Mouse (Mus musculus) midbrain, postnatal 0 days (tissue): ENCODE measurements around the gene Erp27. TPM values are rescaled to one million over a fixed set of nuclear protein-coding genes. Genes with fewer than 3 reads are reported as not detected.

Source experiments
- ATAC-seq: fragments of 200-750 bp; cut with Nextera tagmentation; 2 replicates; pipeline ENCODE4 v1.8.0; 2017; ENCODE audit warnings: moderate number of reproducible peaks, mild to moderate bottlenecking, moderate TSS enrichment, moderate library complexity; ENCODE audit not compliant: low FRiP score
- DNase-seq: peaks from one replicate; pipeline ENCODE4 v3.0.0-alpha.2; 2015; ENCODE audit warnings: low spot score
- H3K27ac ChIP-seq: fragments of 300-500 bp; sonication (generic); 2 replicates; pipeline ENCODE4 v1.5.1; 2014; ENCODE audit warnings: low read depth, mild to moderate bottlenecking, low read length, mixed read lengths
- H3K27me3 ChIP-seq: fragments of 300-500 bp; sonication (generic); 2 replicates; pipeline ENCODE4 v1.6.1; 2014; ENCODE audit warnings: low read length, control low read depth, mixed read lengths; ENCODE audit not compliant: insufficient read depth
- H3K36me3 ChIP-seq: fragments of 300-500 bp; sonication (generic); 2 replicates; pipeline ENCODE4 v1.6.1; 2014; ENCODE audit warnings: low read length, control low read depth, mixed read lengths; ENCODE audit not compliant: insufficient read depth
- H3K4me1 ChIP-seq: fragments of 300-500 bp; sonication (generic); 2 replicates; pipeline ENCODE4 v1.6.1; 2014; ENCODE audit warnings: mild to moderate bottlenecking, control low read depth, antibody characterized with exemption, low read length, mixed read lengths; ENCODE audit not compliant: insufficient read depth
- H3K4me2 ChIP-seq: fragments of 300-500 bp; sonication (generic); 2 replicates; pipeline ENCODE4 v1.6.1; 2014; ENCODE audit warnings: low read depth, mild to moderate bottlenecking, low read length, mixed read lengths; ENCODE audit not compliant: poor library complexity, severe bottlenecking
- H3K4me3 ChIP-seq: fragments of 300-500 bp; sonication (generic); 2 replicates; pipeline ENCODE4 v1.5.1; 2014; ENCODE audit warnings: low read depth, mild to moderate bottlenecking, low read length, moderate library complexity
- H3K9ac ChIP-seq: fragments of 300-500 bp; sonication (generic); replicated peaks from 2 replicates; pipeline ENCODE4 v1.6.1; 2014; ENCODE audit warnings: mild to moderate bottlenecking, low read length, moderate library complexity, mixed read lengths; ENCODE audit not compliant: poor library complexity, severe bottlenecking
- H3K9me3 ChIP-seq: fragments of 300-500 bp; sonication (generic); 2 replicates; pipeline ENCODE4 v1.6.1; 2016; ENCODE audit warnings: low read length, control low read depth
- CTCF ChIP-seq: IDR thresholded peaks from 2 replicates; pipeline ENCODE4 v1.5.1; 2016; ENCODE audit warnings: antibody characterized with exemption, mild to moderate bottlenecking
- WGBS: fragments of 180-500 bp; shearing (Covaris S2); extraction: QIAGEN DNeasy Blood & Tissue Kit; methylation state at CpG from one replicate; pipeline ENCODE4 v1.1.7; 2014; 5-methylcytosine and 5-hydroxymethylcytosine counted together
- polyA plus RNA-seq: library from polyadenylated mRNA; unstranded; fragments of >200 nt; fragmentation: Nextera tagmentation; extraction: Ambion mirVana; gene quantifications from 2 replicates; pipeline ENCODE4 v1.2.1, GENCODE M21; 2015
- total RNA-seq: library from RNA; depleted of rRNA; stranded (reverse); fragments of >200 nt; gene quantifications from 2 replicates; pipeline ENCODE4 v1.2.3, GENCODE M21; 2014

Erp27 gene
- total and polyA plus RNA-seq, 2 experiments from 2014 or later = not detected

DNA sequence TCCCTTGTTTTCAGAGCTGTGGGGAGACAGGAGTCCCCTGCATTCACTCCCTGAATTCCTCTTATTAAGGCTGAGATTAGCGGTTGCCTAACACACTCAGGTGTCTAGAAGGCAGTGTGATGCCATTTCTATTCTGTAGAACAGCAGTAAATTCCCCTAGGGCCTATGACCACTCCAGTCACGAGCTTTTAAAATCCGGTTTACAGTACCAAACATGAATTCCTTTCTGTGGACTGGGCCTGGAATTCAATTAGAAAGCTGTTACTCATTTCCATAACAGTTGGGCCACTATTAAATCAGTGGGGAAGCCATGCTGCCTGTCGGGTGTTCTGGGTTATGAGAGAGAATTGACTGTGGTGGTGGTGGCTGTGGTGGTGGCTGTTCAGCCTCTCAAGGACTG lies 25.7 kb upstream of the Erp27 start:
- Histone ChIP-seq H3K4me1 (no peaks in the 10 kb centered on the region), H3K27me3 (no peaks in the 10 kb centered on the region), H3K36me3 (no peaks in the 10 kb centered on the region), H3K9me3 (no peaks in the 10 kb centered on the region), H3K27ac (no peak overlapping the region), H3K4me2 (no peak overlapping the region), H3K9ac (no peak overlapping the region), H3K4me3 (no peak overlapping the region)
- ATAC-seq (no peak), DNase-seq (no peak)
- 31% methylated on average over 4 of the region's 4 CpGs for WGBS
- TF ChIP-seq CTCF = no peak

DNA sequence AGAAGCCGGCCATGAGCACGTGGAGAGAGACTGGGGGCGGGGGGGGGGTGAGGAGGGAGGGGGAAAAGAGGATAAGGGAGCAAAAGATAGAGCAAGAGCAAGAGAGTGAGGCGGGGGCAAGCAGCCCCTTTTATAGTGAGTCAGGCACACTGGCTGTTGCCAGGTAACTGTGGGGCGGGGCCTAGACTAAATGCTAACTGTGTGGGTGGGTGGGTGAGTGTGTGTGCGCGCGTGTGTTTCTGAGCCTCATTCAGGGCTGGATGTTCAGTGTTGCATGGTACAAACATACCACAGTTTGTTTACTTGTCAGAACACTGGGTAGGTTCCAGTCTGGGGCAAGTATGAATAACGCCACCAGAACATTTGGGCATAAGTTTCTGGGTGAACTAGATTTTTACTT lies 25.0 kb upstream of the Erp27 start:
- H3K4me2 ChIP-seq = no peak overlapping the region
- H3K27ac ChIP-seq = no peak overlapping the region
- ATAC-seq = 0 out of 2 replicates have a peak, but pooled peaks have one; percentile 27
- no peaks in the 10 kb centered on the region for H3K4me1 ChIP-seq
- 42% methylated on average over 9 of the region's 9 CpGs for WGBS
- H3K27me3 ChIP-seq = no peaks in the 10 kb centered on the region
- no peaks in the 10 kb centered on the region for H3K9me3 ChIP-seq
- H3K36me3 ChIP-seq = no peaks in the 10 kb centered on the region
- no peak overlapping the region for H3K9ac ChIP-seq
- H3K4me3 ChIP-seq = no peak overlapping the region
- DNase-seq = peak; percentile 22
- no peak for TF ChIP-seq CTCF

DNA sequence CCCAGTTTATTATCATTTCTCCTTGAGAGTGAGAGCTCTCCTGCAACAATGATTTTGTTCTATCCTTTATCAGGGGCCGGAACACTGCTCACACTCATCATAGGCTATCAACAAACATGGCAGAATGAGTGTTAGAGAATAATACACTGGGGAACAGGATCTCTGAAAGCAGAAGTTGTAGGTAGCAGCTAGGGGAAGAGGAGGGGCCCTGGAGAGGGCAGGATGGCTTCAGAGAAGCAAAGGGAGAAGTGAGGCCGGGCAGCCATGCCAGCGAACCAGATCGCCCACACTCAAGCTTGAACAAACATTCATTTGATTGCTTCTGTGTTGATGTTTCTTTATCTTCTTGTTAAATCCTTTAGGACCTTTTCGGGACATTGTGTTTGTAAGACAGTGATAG lies 24.3 kb upstream of the Erp27 start:
- DNase-seq = no peak
- no peak overlapping the region for H3K4me2 ChIP-seq
- no peak for ATAC-seq
- no peaks in the 10 kb centered on the region for H3K4me1 ChIP-seq
- H3K27me3 ChIP-seq = no peaks in the 10 kb centered on the region
- no peak overlapping the region for H3K27ac ChIP-seq
- TF ChIP-seq CTCF = no peak
- H3K4me3 ChIP-seq = no peak overlapping the region
- WGBS = 95% methylated on average over 5 of the region's 5 CpGs
- no peaks in the 10 kb centered on the region for H3K36me3 ChIP-seq
- no peaks in the 10 kb centered on the region for H3K9me3 ChIP-seq
- no peak overlapping the region for H3K9ac ChIP-seq

DNA sequence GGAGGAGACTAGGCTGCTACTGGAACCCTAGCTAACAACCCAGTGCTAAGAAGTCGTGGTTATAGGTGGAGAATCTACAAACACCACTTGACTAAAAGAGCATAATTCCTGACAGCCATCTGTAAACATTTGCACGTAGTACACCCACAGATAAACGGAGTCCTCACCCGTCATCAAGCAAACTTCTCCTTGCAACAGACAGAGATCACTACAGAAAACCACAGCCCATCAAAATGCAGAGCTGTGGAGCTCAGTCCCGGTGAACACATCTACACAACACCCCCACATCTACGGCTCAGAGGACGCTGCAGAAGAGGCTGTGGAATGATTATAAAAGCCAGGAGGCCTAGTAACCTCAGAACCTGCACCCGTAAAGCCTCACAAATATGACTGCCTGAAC lies 22.5 kb upstream of the Erp27 start:
- TF ChIP-seq CTCF = no peak
- Histone ChIP-seq H3K9me3 (no peaks in the 10 kb centered on the region), H3K9ac (no peak overlapping the region), H3K4me1 (no peaks in the 10 kb centered on the region), H3K4me3 (no peak overlapping the region), H3K36me3 (no peaks in the 10 kb centered on the region), H3K27ac (no peak overlapping the region), H3K27me3 (no peaks in the 10 kb centered on the region), H3K4me2 (no peak overlapping the region)
- WGBS = 92% methylated on average over 8 of the region's 8 CpGs
- ATAC-seq (no peak), DNase-seq (no peak)

DNA sequence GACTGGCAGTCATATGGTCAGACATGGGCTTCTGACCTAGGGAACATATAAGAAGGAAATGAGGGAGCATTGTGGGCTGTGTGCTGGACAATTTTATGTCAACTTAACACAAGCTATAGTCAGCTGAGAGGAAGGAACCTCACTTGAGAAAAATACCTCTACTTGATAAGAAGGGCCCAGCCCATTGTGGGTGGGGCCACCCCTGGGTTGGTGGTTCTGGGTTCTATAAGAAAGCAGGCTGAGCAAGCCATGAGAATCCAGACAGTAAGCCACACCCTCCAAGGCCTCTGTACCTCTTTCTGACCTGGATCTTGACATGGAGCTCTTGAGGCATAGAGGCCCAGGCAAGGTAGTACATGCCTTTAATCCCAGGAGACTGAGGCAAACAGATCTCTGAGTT lies 21.4 kb upstream of the Erp27 start:
- Histone ChIP-seq H3K4me1 (no peaks in the 10 kb centered on the region), H3K4me2 (no peak overlapping the region), H3K27ac (no peak overlapping the region), H3K9me3 (no peaks in the 10 kb centered on the region), H3K9ac (no peak overlapping the region), H3K27me3 (no peaks in the 10 kb centered on the region), H3K4me3 (no peak overlapping the region), H3K36me3 (no peaks in the 10 kb centered on the region)
- ATAC-seq (no peak), DNase-seq (no peak)
- TF ChIP-seq CTCF = no peak

DNA sequence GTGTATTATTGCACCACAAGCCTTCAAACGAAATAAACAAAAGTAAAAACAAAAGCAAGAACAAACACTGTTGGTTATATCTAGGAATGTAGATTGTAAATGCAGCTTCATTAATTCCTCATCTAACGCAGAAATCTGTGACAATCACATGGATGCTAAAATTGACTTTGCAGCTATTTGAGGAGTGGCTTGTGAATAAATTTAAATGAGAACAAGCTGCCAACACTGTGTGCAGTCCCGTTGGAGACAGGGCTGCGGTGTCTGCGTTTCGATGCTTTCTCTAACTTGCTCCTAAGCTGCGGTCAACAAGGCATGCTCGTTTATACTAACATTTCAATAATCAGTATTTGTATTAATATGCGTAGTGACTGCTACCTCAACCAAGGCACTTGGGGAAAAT lies 20.3 kb upstream of the Erp27 start:
- Histone ChIP-seq H3K27ac (no peak overlapping the region), H3K36me3 (no peaks in the 10 kb centered on the region), H3K4me1 (no peaks in the 10 kb centered on the region), H3K9me3 (no peaks in the 10 kb centered on the region), H3K9ac (no peak overlapping the region), H3K27me3 (no peaks in the 10 kb centered on the region), H3K4me3 (no peak overlapping the region), H3K4me2 (no peak overlapping the region)
- WGBS = 69% methylated on average over 9 of the region's 9 CpGs
- no peak for DNase-seq
- no peak for ATAC-seq
- TF ChIP-seq CTCF = no peak
